Mouse (Mus musculus) liver, embryonic 14.5 days (tissue): ENCODE measurements around the gene Fmnl2. TPM values are rescaled to one million over a fixed set of nuclear protein-coding genes. Genes with fewer than 3 reads are reported as not detected.
A peak's percentile ranks its signal among the peaks of the same experiment; 100 is the strongest.

Experiments used
- ATAC-seq: fragments of 200-750 bp; cut with Nextera tagmentation; 2 replicates; pipeline ENCODE4 v1.8.0; 2017; ENCODE audit warnings: moderate number of reproducible peaks, mild to moderate bottlenecking, moderate library complexity; ENCODE audit not compliant: insufficient read depth
- DNase-seq, 3 experiments: peaks; one replicate each; pipeline ENCODE4 v3.0.0-alpha.2; 2012 to 2013; ENCODE audit warnings: low read depth in 3 of 3, low spot score in 3 of 3
- H3K27ac ChIP-seq: fragments of 300-500 bp; sonication (generic); 2 replicates; pipeline ENCODE4 v1.5.1; 2014; ENCODE audit warnings: moderate library complexity, mild to moderate bottlenecking, control low read depth, inconsistent platforms
- H3K27me3 ChIP-seq: fragments of 300-500 bp; sonication (generic); 2 replicates; pipeline ENCODE4 v1.6.1; 2014; ENCODE audit warnings: mild to moderate bottlenecking, low read length, moderate library complexity; ENCODE audit not compliant: control insufficient read depth, insufficient read depth
- H3K36me3 ChIP-seq: fragments of 300-500 bp; sonication (generic); replicated peaks from 2 replicates; pipeline ENCODE4 v1.6.1; 2014; ENCODE audit warnings: low read depth; ENCODE audit not compliant: control insufficient read depth, insufficient read depth
- H3K4me1 ChIP-seq, 2 experiments: fragments of 200-500 bp in 1 of 2; fragments of 300-500 bp in 1 of 2; sonication (generic) in 1 of 2; replicated peaks; 2 replicates each; pipeline ENCODE4 v1.6.1; 2012 to 2014; ENCODE audit warnings: antibody characterized with exemption in 1 of 2, inconsistent platforms in 1 of 2, low read length in 1 of 2; ENCODE audit not compliant: control insufficient read depth in 2 of 2, insufficient read depth in 2 of 2
- H3K4me2 ChIP-seq: fragments of 300-500 bp; sonication (generic); 2 replicates; pipeline ENCODE4 v1.6.1; 2014; ENCODE audit warnings: low read depth, mild to moderate bottlenecking, control low read depth, moderate library complexity
- H3K4me3 ChIP-seq, 2 experiments: fragments of 200-500 bp in 1 of 2; fragments of 300-500 bp in 1 of 2; sonication (generic) in 1 of 2; 2 replicates each; pipeline ENCODE4 v1.5.1; 2012 to 2014; ENCODE audit warnings: low read depth in 2 of 2, low read length in 2 of 2, mild to moderate bottlenecking in 2 of 2, control low read depth in 1 of 2, inconsistent platforms in 1 of 2, moderate library complexity in 1 of 2; ENCODE audit not compliant: insufficient read depth in 1 of 2
- H3K9ac ChIP-seq: fragments of 300-500 bp; sonication (generic); replicated peaks from 2 replicates; pipeline ENCODE4 v1.6.1; 2014; ENCODE audit warnings: mild to moderate bottlenecking, control low read depth, moderate library complexity
- H3K9me3 ChIP-seq: fragments of 300-500 bp; sonication (generic); 2 replicates; pipeline ENCODE4 v1.6.1; 2016; ENCODE audit warnings: low read length, mixed read lengths; ENCODE audit not compliant: control insufficient read depth
- CTCF ChIP-seq: IDR thresholded peaks from 2 replicates; pipeline ENCODE4 v1.5.1; 2016; ENCODE audit warnings: antibody characterized with exemption, low read depth, control low read depth
- EP300 ChIP-seq: IDR thresholded peaks from 2 replicates; pipeline ENCODE4 v1.6.1; 2016; ENCODE audit warnings: antibody characterized with exemption, low read depth
- WGBS: fragments of 180-500 bp; shearing (Covaris S2); extraction: QIAGEN DNeasy Blood & Tissue Kit; methylation state at CpG from one replicate; pipeline ENCODE4 v1.1.7; 2014; ENCODE audit not compliant: insufficient replicate concordance; 5-methylcytosine and 5-hydroxymethylcytosine counted together
- polyA plus RNA-seq, 2 experiments: library from polyadenylated mRNA; depleted of rRNA in 1 of 2; stranded (reverse) in 1 of 2; unstranded in 1 of 2; fragments of >200 nt; fragmentation: Nextera tagmentation in 1 of 2; extraction: Ambion mirVana in 1 of 2; gene quantifications; 2 replicates each; pipeline versions ENCODE4 v1.2.1 to v1.2.3; 2012 to 2014

Gene Fmnl2
- polyA plus RNA-seq, 2 experiments = 0.39 to 0.79 TPM

DNA sequence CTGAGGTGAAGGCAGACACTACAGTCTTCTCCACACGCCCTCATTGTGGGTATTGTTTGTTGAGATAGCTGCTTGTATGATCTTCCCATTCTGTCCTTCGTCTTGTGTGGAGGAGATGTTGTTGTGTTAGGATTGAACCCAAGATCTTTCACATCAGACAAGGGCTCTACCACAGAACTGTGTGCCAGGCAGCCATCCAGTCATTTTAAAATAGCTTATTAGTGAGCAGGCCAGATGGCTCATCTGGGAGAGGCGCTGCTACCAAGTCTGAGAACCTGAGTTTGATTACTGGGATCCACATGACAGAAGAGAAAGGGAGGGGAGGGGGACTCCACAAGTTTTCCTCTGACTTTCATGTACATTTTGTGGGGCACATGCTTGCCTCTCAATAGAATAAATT, 8.6 kb upstream of the Fmnl2 start:
- 47% methylated on average over 3 of the region's 3 CpGs for WGBS
- ATAC-seq (no peak), DNase-seq (no peak)
- Histone ChIP-seq H3K27me3 (no peaks in the 10 kb centered on the region; the same call in 1 of the 2 replicates), H3K4me1 (no peaks in the 10 kb centered on the region), H3K36me3 (no peaks in the 10 kb centered on the region), H3K27ac (no peak overlapping the region), H3K9ac (no peak overlapping the region), H3K4me2 (no peak overlapping the region), H3K9me3 (no peaks in the 10 kb centered on the region), H3K4me3 (no peak overlapping the region)
- TF ChIP-seq EP300 (no peak), CTCF (no peak)

GRCm38 (mm10) chr2:52858529-52859465, 1.1 kb downstream of the Fmnl2 start:
- Histone ChIP-seq H3K9me3 (no peaks in the 10 kb centered on the region), H3K9ac (no peak overlapping the region), H3K4me3 (peak overlapping the region; percentile 57 to 58), H3K27ac (no peak overlapping the region), H3K4me2 (peak overlapping the region; percentile 64), H3K4me1 (peaks cover 0 to 7% of the 10 kb centered on the region in 2 experiments; a peak in 1 of 4 replicates), H3K36me3 (no peaks in the 10 kb centered on the region), H3K27me3 (peaks cover 33% of the 10 kb centered on the region)
- TF ChIP-seq CTCF (no peak), EP300 (no peak)
- ATAC-seq = no peak
- under 1% methylated on average over 46 of the region's 46 CpGs for WGBS
- DNase-seq = no peak

- peak overlapping the region; percentile 64; the same call in 1 of the 2 replicates for H3K4me2 ChIP-seq
- peaks cover 33% of the 10 kb centered on the region for H3K27me3 ChIP-seq
- 39% methylated on average over 7 of the region's 7 CpGs for WGBS
- DNase-seq (no peak), ATAC-seq (no peak)
- peaks cover 0 to 7% of the 10 kb centered on the region in 2 experiments; a peak in 1 of 4 replicates for H3K4me1 ChIP-seq
- no peaks in the 10 kb centered on the region for H3K9me3 ChIP-seq
- no peak overlapping the region for H3K9ac ChIP-seq
- H3K27ac ChIP-seq = no peak overlapping the region
- H3K36me3 ChIP-seq = no peaks in the 10 kb centered on the region
- TF ChIP-seq CTCF (no peak), EP300 (no peak)
- H3K4me3 ChIP-seq = no peak overlapping the region
Observed at GRCm38 (mm10) chr2:52859466-52859840, 1.8 kb downstream of the Fmnl2 start.

GRCm38 (mm10) chr2:52860111-52860775, 2.6 kb downstream of the Fmnl2 start:
- Histone ChIP-seq H3K4me1 (peaks cover 0 to 7% of the 10 kb centered on the region in 2 experiments; a peak in 1 of 4 replicates), H3K4me3 (no peak overlapping the region), H3K27ac (no peak overlapping the region), H3K27me3 (peaks cover 33% of the 10 kb centered on the region), H3K9me3 (no peaks in the 10 kb centered on the region), H3K9ac (no peak overlapping the region), H3K4me2 (no peak overlapping the region), H3K36me3 (no peaks in the 10 kb centered on the region)
- TF ChIP-seq EP300 = no peak
- TF ChIP-seq CTCF = no peak
- WGBS = 54% methylated on average over 8 of the region's 8 CpGs
- no peak for ATAC-seq
- no peak for DNase-seq
